Mouse (Mus musculus) hematopoietic stem cell, adult 5-6 weeks (primary cell): Measurements from ENCODE around the gene Rab11fip4. TPM values are rescaled to one million over a fixed set of nuclear protein-coding genes. Genes with fewer than 3 reads are reported as not detected.

ENCODE experiments used
- ATAC-seq, 2 experiments: fragments of 125-278 bp in 1 of 2; replicated peaks in 1 of 2; 2 replicates each; pipeline ENCODE4 v1.8.0; 2016 to 2017; ENCODE audit warnings: inconsistent platforms in 2 of 2, mild to moderate bottlenecking in 2 of 2, moderate number of reproducible peaks in 2 of 2, low read depth in 1 of 2, moderate TSS enrichment in 1 of 2; ENCODE audit not compliant: low FRiP score in 2 of 2, poor library complexity in 2 of 2, severe bottlenecking in 2 of 2, insufficient read depth in 1 of 2, low TSS enrichment in 1 of 2
- total RNA-seq: library from RNA; stranded (forward); fragments of 172-1452, 232-1000 nt; gene quantifications from 2 replicates; pipeline ENCODE4 v1.2.3, GENCODE M21; 2017

Rab11fip4 gene
- total RNA-seq, 1 experiment from 2014 or later = 3.5 TPM

DNA sequence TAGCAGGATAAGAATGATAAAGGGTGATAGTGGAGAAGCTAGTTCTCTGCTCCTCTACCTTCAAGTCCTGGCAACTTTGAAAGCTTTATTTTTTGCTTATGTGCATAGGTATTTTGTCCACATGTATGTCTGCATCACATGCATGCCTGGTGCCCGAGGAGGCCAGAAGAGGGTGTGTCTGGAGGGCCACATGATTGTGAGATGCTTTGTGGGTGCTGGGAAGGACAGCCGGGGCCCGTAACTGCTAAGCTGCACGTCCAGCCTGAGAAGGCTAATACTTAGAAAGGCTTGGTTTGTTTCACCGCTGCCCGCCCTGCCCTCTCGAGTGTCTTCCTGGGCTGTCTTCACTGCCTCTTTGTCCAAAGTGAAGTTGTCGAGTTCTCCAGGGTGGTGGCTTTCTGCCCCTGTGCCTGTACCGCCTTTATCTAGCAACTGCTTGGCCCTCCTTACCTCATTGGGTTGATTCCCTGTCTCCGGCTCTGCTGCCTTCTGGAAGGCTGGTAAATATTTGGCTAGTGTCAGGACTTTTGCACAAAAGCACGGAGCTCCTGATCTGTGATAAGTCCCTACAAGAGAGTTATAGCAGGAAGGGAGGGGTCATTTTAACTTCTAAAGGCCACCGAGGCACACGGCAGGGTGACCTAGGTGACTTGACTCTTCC, 123.2 kb downstream of the Rab11fip4 start:
- no peak for ATAC-seq

DNA sequence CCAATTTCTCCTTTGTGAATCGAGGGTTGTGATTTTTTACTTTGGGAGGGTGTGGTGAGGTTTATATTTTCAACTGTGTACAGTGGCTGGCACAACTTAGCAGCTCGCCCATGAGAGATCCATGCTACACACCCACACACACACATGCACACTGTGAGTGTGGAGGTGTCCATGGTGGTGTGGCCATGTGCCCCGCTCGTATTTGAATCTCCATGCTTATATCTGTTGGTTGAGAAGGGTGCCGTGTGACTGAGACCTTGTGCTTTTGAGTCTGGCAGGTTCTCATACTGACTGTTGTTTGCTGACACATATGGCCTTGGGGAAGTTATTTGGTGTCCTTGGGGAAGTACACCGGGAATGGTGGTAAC, 123.7 kb downstream of the Rab11fip4 start:
- no peak for ATAC-seq

DNA sequence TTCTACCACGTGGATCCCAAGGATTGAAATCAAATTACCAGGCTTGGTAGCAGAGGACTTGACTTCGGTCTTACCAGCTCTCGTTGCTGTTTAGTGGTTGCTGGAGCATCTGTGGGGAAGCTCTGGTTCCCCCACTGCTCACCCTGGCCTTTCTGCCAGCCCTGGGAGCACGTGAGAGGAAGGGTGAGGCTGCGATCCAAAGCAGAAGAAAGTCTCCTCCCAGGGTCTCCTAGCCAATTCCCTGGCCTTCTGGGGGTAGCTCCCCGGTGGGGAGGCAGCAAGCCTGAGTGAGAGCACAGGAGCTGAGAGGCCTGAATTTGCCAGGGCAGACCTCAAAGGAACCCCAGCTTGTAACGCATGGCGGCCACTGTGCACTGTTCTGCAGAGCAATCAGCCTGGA, 124.3 kb downstream of the Rab11fip4 start:
- ATAC-seq = no peak

DNA sequence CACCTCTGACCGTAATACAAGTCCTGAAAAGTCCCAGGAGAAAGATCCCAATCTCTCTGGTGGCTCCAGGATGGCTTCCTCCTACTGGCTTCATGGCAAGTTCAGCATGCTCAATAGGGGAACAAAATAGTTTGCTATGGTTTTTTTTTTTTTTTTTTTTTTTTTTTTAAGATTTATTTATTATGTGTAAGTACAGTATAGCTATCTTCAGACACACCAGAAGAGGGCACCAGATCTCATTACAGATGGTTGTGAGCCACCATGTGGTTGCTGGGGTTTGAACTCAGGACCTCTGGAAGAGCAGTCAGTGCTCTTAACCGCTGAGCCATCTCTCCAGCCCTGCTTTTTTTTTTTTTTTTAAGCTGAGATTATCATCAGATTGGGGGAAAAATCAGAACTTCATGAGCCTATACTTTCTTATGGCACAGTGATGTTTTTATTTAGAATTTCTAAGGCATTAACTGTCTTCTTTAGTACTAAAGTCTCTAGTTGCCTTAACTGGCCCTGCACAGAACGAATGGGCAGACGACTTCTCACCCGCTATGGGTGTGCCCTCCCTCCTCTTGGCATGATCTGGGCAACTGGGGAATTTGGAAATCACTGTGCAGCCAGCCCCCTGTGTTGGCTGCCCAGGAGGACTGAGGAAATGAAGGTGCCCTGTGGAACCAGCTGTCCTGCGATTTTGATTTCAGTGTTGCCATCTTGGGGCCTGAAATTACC, 124.9 kb downstream of the Rab11fip4 start:
- no peak for ATAC-seq

DNA sequence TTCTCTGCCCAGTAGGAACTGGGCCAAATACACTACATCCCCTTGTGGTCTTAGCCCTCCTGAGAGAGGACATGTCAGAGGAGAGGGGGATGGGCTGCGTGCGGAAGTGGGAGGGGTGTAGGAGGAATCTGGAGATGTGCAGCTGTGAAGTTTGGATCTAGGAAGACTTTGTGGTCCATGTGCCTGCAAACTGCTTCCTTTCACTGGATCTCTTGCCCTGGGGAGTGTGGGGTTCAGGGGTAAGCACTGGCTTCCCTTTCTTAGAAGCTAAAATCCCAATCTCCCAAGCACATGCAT, 125.4 kb downstream of the Rab11fip4 start:
- no peak for ATAC-seq

DNA sequence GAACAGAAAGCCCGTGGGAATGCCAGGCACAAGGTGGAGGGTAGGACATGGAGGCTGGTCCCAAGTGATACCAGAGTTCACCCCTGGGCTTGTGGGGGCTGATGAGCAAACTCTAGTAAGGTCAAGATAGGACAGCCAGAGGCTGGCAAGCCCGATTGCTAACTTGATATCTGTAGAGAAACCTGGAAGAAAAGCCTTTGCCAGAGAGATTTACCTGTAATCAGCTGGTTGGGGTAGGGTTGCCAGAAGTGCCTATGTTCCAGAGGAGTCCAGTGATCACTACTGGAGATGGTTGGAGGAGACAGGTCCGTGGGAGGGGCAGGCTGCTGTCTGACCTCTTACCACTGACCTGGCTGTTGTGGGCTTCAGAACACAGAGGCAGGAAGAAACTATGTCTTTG, 126.3 kb downstream of the Rab11fip4 start:
- no peak for ATAC-seq

DNA sequence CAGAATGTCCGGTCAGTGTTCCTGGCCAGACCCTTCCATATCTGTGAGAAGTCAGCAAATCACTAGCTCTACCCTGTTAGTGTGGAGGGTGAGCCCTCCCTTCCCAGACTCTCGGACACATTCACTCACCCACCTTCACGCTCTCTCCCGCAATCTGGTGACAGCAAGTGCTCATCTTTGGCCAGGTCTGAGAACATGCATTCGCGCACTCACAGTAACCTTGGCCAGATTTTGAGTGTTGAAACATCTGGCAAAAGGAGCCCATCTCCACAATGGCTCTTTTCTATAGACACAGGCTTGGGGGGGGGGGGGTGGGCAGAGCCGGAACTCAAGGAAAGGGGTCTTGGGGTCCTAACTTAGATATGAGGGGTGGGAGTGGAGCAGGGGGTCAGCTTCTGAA, 126.8 kb downstream of the Rab11fip4 start:
- ATAC-seq = no peak

DNA sequence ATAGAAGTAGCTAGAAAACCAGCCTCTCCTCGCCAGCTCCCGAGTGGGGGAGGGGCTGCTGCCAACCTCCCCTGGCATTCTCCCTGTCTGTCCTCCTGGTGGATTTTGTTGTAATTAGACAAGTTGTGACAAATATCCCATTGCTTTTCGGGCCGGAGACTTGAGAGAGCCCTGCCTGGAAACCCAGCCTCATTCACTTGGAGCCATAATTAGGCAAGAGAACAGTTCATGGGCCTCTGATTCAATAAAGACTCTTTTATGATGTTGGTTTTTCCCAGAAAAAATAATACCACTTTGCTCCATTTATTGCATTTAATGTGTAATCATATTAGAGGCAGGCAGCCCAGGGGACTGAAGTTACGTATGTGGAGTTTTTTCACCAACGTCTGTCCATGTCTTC, 127.2 kb downstream of the Rab11fip4 start:
- ATAC-seq = no peak

DNA sequence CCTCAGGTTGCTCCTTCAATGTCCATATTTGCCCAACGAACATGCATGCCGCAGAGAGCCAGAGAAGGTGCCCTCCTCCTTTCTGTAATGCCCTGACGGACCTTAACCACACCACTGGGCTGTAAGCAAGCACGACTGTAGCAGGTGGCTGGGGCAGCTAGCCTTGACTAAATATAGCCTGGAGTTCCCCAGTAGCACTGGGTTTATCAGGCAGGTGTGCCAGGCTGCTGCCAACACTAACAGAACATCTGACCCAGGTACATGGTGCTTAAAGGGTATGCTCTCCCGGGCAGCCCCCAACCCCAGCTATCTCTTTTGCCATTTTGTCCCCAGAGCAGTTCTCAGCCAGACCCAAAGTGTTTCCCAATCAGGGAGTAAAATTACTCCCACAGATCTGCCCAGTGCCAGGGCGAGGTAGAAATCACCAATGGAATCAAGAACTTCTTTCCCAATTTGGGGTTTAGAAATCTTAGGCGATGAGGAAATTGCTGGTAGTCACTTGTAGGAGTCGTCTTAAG, 127.9 kb downstream of the Rab11fip4 start:
- no peak; a peak in 1 of 4 replicates for ATAC-seq

DNA sequence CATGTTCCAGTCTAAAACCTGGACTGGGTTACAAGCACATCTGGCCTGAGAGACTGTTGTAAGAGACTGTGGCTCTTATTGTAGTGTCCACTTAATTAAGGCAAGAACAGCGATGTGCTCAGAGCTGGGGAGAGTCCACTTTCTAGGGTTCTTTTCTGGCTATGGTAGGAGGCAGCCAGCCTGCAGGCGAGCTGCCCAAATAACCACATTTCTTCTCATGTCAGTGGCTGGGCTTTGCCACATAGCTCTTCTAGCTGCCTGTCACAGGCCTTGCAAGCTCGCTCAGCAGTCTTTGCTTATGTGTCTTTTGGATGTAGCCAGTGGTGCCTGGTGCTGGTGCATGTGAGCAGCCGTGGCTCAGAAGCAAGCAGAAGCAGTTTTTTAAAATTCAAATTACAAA, 129.7 kb downstream of the Rab11fip4 start:
- no peak for ATAC-seq

DNA sequence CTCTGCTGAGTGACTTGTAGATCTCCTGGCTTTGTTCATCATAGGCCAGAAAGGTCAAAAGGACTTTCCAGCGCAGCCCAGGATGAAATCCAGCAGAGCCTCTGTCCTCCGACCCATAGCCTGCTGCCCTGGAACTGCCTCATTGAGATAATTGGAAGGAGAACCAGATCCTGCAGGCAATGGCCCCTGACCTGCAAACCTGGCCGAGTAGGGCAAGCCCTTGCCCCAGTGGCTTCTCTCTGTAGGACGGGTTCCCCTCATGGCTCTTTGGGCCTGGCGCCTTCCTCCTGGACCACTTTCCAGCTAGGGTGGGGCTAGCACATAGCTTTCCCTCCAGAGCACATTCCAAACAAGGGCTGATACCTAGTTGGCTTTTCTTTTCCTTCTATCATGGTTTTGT, 131.8 kb downstream of the Rab11fip4 start:
- no peak for ATAC-seq

DNA sequence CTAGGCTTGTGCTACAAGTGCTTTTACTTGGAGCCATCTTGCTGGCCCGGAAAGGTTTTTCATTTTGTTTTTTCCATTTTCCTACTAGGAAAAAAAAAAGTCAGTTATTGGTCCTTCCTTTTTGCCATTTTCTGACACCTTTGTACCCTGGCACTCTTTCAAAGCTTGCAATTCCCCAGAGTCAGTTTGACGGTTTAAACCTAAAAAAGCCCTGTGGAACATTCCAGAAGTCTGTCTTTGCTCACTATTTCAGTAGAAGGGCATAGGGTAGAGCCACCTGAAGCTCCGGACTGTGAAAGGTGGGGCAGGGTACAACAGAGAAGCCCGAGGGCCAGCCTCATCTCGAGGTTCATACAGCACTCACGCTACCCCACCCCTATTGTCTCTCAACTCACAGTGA, 134.0 kb downstream of the Rab11fip4 start:
- no peak for ATAC-seq

DNA sequence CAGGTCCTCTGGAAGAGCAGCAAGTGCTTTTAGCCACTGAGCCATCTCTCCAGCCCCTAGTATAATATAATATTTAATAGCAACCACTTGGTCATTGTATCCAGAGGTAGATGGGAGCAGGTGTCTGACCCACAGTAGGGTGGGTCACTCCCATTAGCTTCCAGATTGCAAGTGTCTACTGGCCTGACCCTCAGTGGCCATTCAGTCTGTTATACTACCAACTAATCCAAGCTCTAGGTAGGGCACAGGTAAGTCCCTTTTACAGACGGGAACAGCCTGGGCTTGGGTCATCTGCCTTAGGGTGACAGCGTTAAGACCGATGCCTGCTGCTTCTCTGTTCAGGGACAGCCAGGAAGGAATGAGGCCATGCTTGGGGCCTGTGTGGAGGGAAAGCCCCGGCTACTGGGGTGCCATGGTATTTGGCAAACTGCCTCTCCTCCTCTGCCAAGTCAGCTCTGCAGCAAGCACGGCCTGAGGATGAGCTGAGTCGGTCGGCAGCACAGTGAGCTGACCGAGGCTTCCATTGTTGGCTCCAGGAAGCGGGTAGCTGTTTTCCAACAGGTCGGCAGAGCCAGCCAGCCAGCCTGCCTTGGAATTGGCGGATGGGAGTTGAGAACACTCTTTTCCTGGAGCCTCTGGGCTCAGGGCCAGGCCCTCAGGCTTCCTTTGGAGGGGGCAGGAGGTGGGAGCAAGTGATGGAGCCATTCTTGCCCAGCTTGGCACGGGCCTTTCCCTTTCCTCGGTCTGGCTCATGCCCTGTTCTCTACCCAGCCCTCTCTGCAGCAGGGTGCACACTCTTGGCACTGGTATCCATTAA, 138.4 kb downstream of the Rab11fip4 start:
- peak in 1 of 2 experiments; percentile 39; a peak in 1 of 4 replicates for ATAC-seq

DNA sequence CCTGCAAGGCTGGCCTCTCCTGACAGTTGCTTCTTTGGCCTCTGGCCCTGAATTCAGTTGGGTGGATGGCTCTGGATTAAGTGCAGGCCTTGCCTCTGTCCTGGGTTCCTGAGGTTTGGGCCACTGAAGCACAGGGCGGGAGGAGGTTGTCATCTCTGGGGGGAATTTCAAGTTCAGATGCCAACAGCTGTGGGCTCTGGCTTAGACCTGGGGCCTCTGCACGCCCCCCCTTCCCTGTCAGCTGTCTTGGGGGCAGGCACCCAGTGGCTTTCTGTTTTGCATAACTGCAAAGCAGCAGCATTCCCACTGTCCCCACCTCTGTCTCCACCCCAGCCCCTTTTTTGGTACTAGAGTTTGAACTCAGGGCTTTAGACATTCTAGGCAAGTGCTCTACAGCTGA, 139.4 kb downstream of the Rab11fip4 start:
- ATAC-seq = no peak

DNA sequence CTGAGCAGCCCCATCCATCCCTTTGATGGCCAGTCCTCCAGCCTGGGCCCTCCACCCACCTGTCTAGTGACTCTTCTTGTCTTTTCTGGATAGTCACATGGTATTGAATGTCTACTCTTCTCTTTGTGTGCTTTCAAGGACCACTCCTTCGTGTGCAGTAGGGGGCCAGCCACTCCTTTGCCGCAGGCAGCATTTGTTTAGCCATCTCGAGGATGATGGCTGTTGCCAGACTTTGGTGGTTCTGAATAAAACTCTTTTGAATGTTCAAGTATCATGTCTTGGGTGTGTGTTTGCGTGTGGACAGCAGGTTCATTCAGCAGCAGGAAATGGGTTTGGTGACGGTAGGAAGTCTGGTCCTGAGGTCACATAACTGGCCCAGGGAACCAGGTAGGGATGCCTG, 140.5 kb downstream of the Rab11fip4 start:
- ATAC-seq = no peak

DNA sequence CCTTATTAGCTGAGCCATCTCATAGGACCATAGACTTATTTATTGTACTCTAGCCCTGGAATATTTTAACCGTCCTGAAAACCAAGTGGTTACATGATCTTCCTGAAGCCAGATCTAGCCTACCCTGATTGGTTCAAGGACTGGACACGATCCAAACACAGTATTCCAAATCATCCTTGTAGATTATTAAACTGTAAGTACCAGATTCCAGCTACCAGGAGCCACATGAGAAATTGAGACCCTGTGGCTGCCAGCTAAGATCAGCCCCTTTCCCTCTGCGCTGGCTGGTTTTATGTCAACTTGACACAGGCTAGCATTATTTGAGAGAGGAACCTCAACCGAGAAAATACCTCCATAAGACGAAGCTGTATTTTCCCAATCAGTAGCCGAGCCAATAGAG, 142.0 kb downstream of the Rab11fip4 start:
- no peak for ATAC-seq

DNA sequence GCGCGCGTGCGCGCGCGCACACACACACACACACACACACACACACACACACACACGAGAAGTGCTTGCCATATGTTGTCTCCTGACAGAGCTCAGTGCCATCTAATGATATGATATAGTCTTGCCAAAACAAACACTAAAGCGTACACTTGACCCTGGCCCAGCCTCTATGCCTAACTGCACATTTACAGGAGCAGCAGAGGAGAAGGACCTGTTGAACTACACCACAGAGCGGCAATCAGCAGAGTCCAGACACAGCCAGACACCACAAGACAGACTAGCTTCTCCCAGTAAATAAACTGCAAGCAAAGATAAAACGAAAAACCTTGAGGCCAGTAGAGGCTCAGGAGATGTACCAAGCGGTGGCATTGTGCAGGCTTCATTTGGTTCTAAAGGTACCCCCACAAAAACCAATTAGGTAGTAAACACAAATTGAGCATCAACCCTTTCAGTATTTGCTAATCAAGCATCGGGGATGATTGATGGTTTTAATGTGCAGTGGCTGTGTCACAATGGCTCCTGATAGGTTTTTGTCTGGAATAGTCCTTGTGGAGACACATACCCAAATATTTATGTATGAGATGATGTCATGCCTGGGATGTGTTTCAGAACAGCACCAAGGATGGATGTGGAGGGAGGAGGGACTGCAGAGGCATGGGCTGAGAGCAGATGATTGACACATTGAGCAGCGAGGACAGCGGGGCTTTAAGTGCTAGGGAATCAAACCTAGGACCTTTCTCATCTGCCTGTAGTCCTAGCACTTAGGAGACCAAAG, 145.4 kb downstream of the Rab11fip4 start:
- peak in 1 of 2 experiments; percentile 30; a peak in 1 of 4 replicates for ATAC-seq
